Mouse (Mus musculus) embryonic facial prominence, embryonic 10.5 days (tissue): ENCODE measurements around the gene Lrrc8a. TPM values are rescaled to one million over a fixed set of nuclear protein-coding genes. Genes with fewer than 3 reads are reported as not detected.

ENCODE experiments used
- DNase-seq: peaks from one replicate; pipeline ENCODE4 v3.0.0-alpha.2; 2017; ENCODE audit warnings: low spot score
- H3K27ac ChIP-seq: fragments of 300-500 bp; sonication (generic); replicated peaks from 2 replicates; pipeline ENCODE4 v1.5.1; 2016; ENCODE audit warnings: mild to moderate bottlenecking
- H3K27me3 ChIP-seq: fragments of 300-500 bp; sonication (generic); replicated peaks from 2 replicates; pipeline ENCODE4 v1.6.1; 2016; ENCODE audit warnings: low read depth, mild to moderate bottlenecking; ENCODE audit not compliant: poor library complexity, severe bottlenecking
- H3K36me3 ChIP-seq: fragments of 300-500 bp; sonication (generic); replicated peaks from 2 replicates; pipeline ENCODE4 v1.6.1; 2016; ENCODE audit warnings: mild to moderate bottlenecking, moderate library complexity
- H3K4me1 ChIP-seq: fragments of 300-500 bp; sonication (generic); 2 replicates; pipeline ENCODE4 v1.6.1; 2016
- H3K4me3 ChIP-seq: fragments of 300-500 bp; sonication (generic); 2 replicates; pipeline ENCODE4 v1.5.1; 2016; ENCODE audit warnings: mild to moderate bottlenecking, moderate library complexity
- H3K9me3 ChIP-seq: fragments of 300-500 bp; sonication (generic); 2 replicates; pipeline ENCODE4 v1.6.1; 2016; ENCODE audit warnings: mild to moderate bottlenecking
- WGBS: fragments of 180-500 bp; shearing (Covaris S2); methylation state at CpG from one replicate; pipeline ENCODE4 v1.1.7; 2016; 5-methylcytosine and 5-hydroxymethylcytosine counted together
- polyA plus RNA-seq: library from polyadenylated mRNA; unstranded; fragments of >200 nt; fragmentation: Nextera tagmentation; extraction: Ambion mirVana; gene quantifications from 2 replicates; pipeline ENCODE4 v1.2.1, GENCODE M21; 2016

The Lrrc8a gene
- polyA plus RNA-seq, 1 experiment from 2014 or later, result 47.5 TPM

GRCm38 (mm10) chr2:30242509-30242908 is 5.0 kb downstream of the Lrrc8a start:
- H3K4me1 ChIP-seq, result peaks cover 32% of the 10 kb centered on the region
- peak overlapping the region; percentile 3; the same call in 1 of the 2 replicates for H3K4me3 ChIP-seq
- H3K9me3 ChIP-seq, result no peaks in the 10 kb centered on the region
- no peak overlapping the region; the same call in 1 of the 2 replicates for H3K27ac ChIP-seq
- peak; percentile 45 for DNase-seq
- no peaks in the 10 kb centered on the region for H3K27me3 ChIP-seq
- peaks cover 81% of the 10 kb centered on the region for H3K36me3 ChIP-seq
- WGBS, result 41% methylated on average over 4 of the region's 4 CpGs

- H3K9me3 ChIP-seq, result no peaks in the 10 kb centered on the region
- H3K27me3 ChIP-seq, result no peaks in the 10 kb centered on the region
- WGBS, result 92% methylated on average over 4 of the region's 4 CpGs
- no peak overlapping the region for H3K4me3 ChIP-seq
- DNase-seq, result no peak
- no peak overlapping the region for H3K27ac ChIP-seq
- H3K36me3 ChIP-seq, result peaks cover 90% of the 10 kb centered on the region
- peaks cover 29% of the 10 kb centered on the region for H3K4me1 ChIP-seq
Observed at GRCm38 (mm10) chr2:30243391-30243790, 5.9 kb downstream of the Lrrc8a start.

- Histone ChIP-seq H3K4me3 (no peak overlapping the region), H3K4me1 (peaks cover 16% of the 10 kb centered on the region), H3K27me3 (no peaks in the 10 kb centered on the region), H3K27ac (no peak overlapping the region), H3K36me3 (peaks cover 100% of the 10 kb centered on the region), H3K9me3 (no peaks in the 10 kb centered on the region)
- 67% methylated on average over 7 of the region's 7 CpGs for WGBS
- DNase-seq, result no peak
Observed at GRCm38 (mm10) chr2:30244595-30245178, 7.2 kb downstream of the Lrrc8a start.

- peaks cover 100% of the 10 kb centered on the region for H3K36me3 ChIP-seq
Observed at GRCm38 (mm10) chr2:30247036-30247435, 9.5 kb downstream of the Lrrc8a start.

GRCm38 (mm10) chr2:30247681-30248080 is 10.2 kb downstream of the Lrrc8a start:
- Histone ChIP-seq H3K4me3 (no peak overlapping the region), H3K27ac (no peak overlapping the region), H3K27me3 (no peaks in the 10 kb centered on the region), H3K36me3 (peaks cover 100% of the 10 kb centered on the region), H3K4me1 (peaks cover 21% of the 10 kb centered on the region), H3K9me3 (no peaks in the 10 kb centered on the region)
- no peak for DNase-seq
- WGBS, result 85% methylated on average over 4 of the region's 4 CpGs

More at GRCm38 (mm10) chr2:30247036-30247435, 9.5 kb downstream of the Lrrc8a start:
- Histone ChIP-seq H3K4me1 (peaks cover 24% of the 10 kb centered on the region), H3K9me3 (no peaks in the 10 kb centered on the region), H3K27ac (no peak overlapping the region), H3K4me3 (no peak overlapping the region), H3K27me3 (no peaks in the 10 kb centered on the region)
- 92% methylated on average over 5 of the region's 5 CpGs for WGBS
- DNase-seq, result no peak

GRCm38 (mm10) chr2:30249182-30249581 is 11.7 kb downstream of the Lrrc8a start:
- peaks cover 100% of the 10 kb centered on the region for H3K36me3 ChIP-seq
- peaks cover 18% of the 10 kb centered on the region for H3K4me1 ChIP-seq
- no peak overlapping the region for H3K4me3 ChIP-seq
- WGBS, result 95% methylated on average over 3 of the region's 3 CpGs
- DNase-seq, result no peak
- H3K9me3 ChIP-seq, result no peaks in the 10 kb centered on the region
- H3K27me3 ChIP-seq, result no peaks in the 10 kb centered on the region
- no peak overlapping the region for H3K27ac ChIP-seq

- no peak overlapping the region for H3K4me3 ChIP-seq
- 91% methylated on average over 10 of the region's 10 CpGs for WGBS
- H3K4me1 ChIP-seq, result peaks cover 10% of the 10 kb centered on the region
- H3K27me3 ChIP-seq, result no peaks in the 10 kb centered on the region
- H3K27ac ChIP-seq, result no peak overlapping the region
- H3K36me3 ChIP-seq, result peaks cover 100% of the 10 kb centered on the region
- no peak for DNase-seq
- no peaks in the 10 kb centered on the region for H3K9me3 ChIP-seq
Observed at GRCm38 (mm10) chr2:30250166-30251128, 12.9 kb downstream of the Lrrc8a start.

GRCm38 (mm10) chr2:30251417-30252104 is 14.0 kb downstream of the Lrrc8a start:
- Histone ChIP-seq H3K4me1 (peaks cover 10% of the 10 kb centered on the region), H3K9me3 (no peaks in the 10 kb centered on the region), H3K27ac (peak overlapping the region; percentile 30; the same call in 1 of the 2 replicates), H3K36me3 (peaks cover 100% of the 10 kb centered on the region), H3K4me3 (no peak overlapping the region), H3K27me3 (no peaks in the 10 kb centered on the region)
- 77% methylated on average over 5 of the region's 5 CpGs for WGBS
- no peak for DNase-seq

- no peak overlapping the region for H3K27ac ChIP-seq
- peaks cover 10% of the 10 kb centered on the region for H3K4me1 ChIP-seq
- peaks cover 100% of the 10 kb centered on the region for H3K36me3 ChIP-seq
- no peaks in the 10 kb centered on the region for H3K9me3 ChIP-seq
- DNase-seq, result no peak
- H3K4me3 ChIP-seq, result no peak overlapping the region
- no peaks in the 10 kb centered on the region for H3K27me3 ChIP-seq
- 82% methylated on average over 3 of the region's 3 CpGs for WGBS
Observed at GRCm38 (mm10) chr2:30252521-30252920, 15.0 kb downstream of the Lrrc8a start.

GRCm38 (mm10) chr2:30253809-30254208 is 16.3 kb downstream of the Lrrc8a start:
- Histone ChIP-seq H3K27me3 (no peaks in the 10 kb centered on the region), H3K9me3 (no peaks in the 10 kb centered on the region), H3K27ac (no peak overlapping the region), H3K4me1 (peaks cover 10% of the 10 kb centered on the region), H3K36me3 (peaks cover 100% of the 10 kb centered on the region), H3K4me3 (no peak overlapping the region)
- no peak for DNase-seq
- 83% methylated on average over 5 of the region's 5 CpGs for WGBS

GRCm38 (mm10) chr2:30255631-30256395 is 18.3 kb downstream of the Lrrc8a start:
- 95% methylated on average over 42 of the region's 42 CpGs for WGBS
- no peak overlapping the region for H3K27ac ChIP-seq
- DNase-seq, result no peak
- no peaks in the 10 kb centered on the region for H3K9me3 ChIP-seq
- peaks cover 100% of the 10 kb centered on the region for H3K36me3 ChIP-seq
- H3K4me1 ChIP-seq, result peaks cover 10% of the 10 kb centered on the region
- H3K27me3 ChIP-seq, result no peaks in the 10 kb centered on the region
- no peak overlapping the region for H3K4me3 ChIP-seq
